Mouse (Mus musculus) intestine, embryonic 15.5 days (tissue): Measurements from ENCODE around the gene Arl5c. TPM values are rescaled to one million over a fixed set of nuclear protein-coding genes. Genes with fewer than 3 reads are reported as not detected.
A peak's percentile ranks its signal among the peaks of the same experiment; 100 is the strongest.

Experiments
- ATAC-seq: fragments of 200-750 bp; cut with Nextera tagmentation; 2 replicates; pipeline ENCODE4 v1.8.0; 2017; ENCODE audit warnings: moderate TSS enrichment, moderate library complexity
- H3K27ac ChIP-seq: fragments of 300-500 bp; sonication (generic); 2 replicates; pipeline ENCODE4 v1.5.1; 2015; ENCODE audit warnings: mild to moderate bottlenecking, inconsistent platforms
- H3K27me3 ChIP-seq: fragments of 300-500 bp; sonication (generic); replicated peaks from 2 replicates; pipeline ENCODE4 v1.6.1; 2015; ENCODE audit warnings: inconsistent platforms
- H3K36me3 ChIP-seq: fragments of 300-500 bp; sonication (generic); 2 replicates; pipeline ENCODE4 v1.6.1; 2015; ENCODE audit warnings: inconsistent platforms
- H3K4me1 ChIP-seq: fragments of 300-500 bp; sonication (generic); replicated peaks from 2 replicates; pipeline ENCODE4 v1.6.1; 2015; ENCODE audit warnings: inconsistent platforms
- H3K4me2 ChIP-seq: fragments of 300-500 bp; sonication (generic); replicated peaks from 2 replicates; pipeline ENCODE4 v1.6.1; 2015; ENCODE audit warnings: mild to moderate bottlenecking, inconsistent platforms
- H3K4me3 ChIP-seq: fragments of 300-500 bp; sonication (generic); replicated peaks from 2 replicates; pipeline ENCODE4 v1.5.1; 2015; ENCODE audit warnings: inconsistent platforms
- H3K9ac ChIP-seq: fragments of 300-500 bp; sonication (generic); 2 replicates; pipeline ENCODE4 v1.6.1; 2015; ENCODE audit warnings: inconsistent platforms
- H3K9me3 ChIP-seq: fragments of 300-500 bp; sonication (generic); 2 replicates; pipeline ENCODE4 v1.6.1; 2016; ENCODE audit warnings: inconsistent platforms
- WGBS: fragments of 180-500 bp; shearing (Covaris S2); methylation state at CpG from one replicate; pipeline ENCODE4 v1.1.7; 2015; 5-methylcytosine and 5-hydroxymethylcytosine counted together
- polyA plus RNA-seq: library from polyadenylated mRNA; unstranded; fragments of >200 nt; fragmentation: Nextera tagmentation; extraction: Ambion mirVana; gene quantifications from 2 replicates; pipeline ENCODE4 v1.2.1, GENCODE M21; 2015

The Arl5c gene
- polyA plus RNA-seq, 1 experiment from 2014 or later, result 7.6 TPM

- H3K4me1 ChIP-seq, result peaks cover 22% of the 10 kb centered on the region
- H3K36me3 ChIP-seq, result 0 out of 2 replicates have a peak, but pooled peaks cover 7% of the 10 kb centered on the region
- ATAC-seq, result no peak
- H3K4me3 ChIP-seq, result no peak overlapping the region
- 83% methylated on average over 6 of the region's 6 CpGs for WGBS
- no peaks in the 10 kb centered on the region for H3K27me3 ChIP-seq
- no peak overlapping the region for H3K4me2 ChIP-seq
- no peak overlapping the region for H3K9ac ChIP-seq
- no peak overlapping the region for H3K27ac ChIP-seq
- H3K9me3 ChIP-seq, result no peaks in the 10 kb centered on the region
These were observed 22.2 kb upstream of the Arl5c start for GRCm38 (mm10) chr11:98018222-98018621.

DNA sequence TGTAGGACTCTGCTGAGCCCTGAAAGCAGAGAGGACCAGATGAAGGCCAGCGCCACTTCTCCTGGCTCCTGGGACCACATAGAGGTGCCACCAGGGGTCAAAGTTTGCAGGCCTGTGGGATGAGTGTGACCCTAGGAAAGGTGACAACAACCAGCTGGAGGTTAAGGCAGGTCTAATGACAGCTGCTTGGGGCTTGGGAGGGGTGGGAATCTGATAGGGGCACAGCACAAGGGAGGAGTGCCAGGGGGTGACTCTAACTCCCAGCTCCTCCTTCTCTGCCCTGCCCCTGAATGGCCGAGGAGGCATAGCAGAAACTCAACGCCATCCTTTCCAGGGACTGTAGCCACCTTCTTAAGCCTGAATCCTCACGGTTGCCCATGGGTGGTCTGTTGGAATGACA, 20.8 kb upstream of the Arl5c start:
- no peak for ATAC-seq

GRCm38 (mm10) chr11:98016177-98016576, 20.2 kb upstream of the Arl5c start:
- H3K4me1 ChIP-seq, result peaks cover 10% of the 10 kb centered on the region
- no peaks in the 10 kb centered on the region for H3K27me3 ChIP-seq
- H3K4me3 ChIP-seq, result no peak overlapping the region
- no peak for ATAC-seq
- no peaks in the 10 kb centered on the region for H3K9me3 ChIP-seq
- no peak overlapping the region for H3K9ac ChIP-seq
- H3K4me2 ChIP-seq, result no peak overlapping the region
- 0 out of 2 replicates have a peak, but pooled peaks cover 7% of the 10 kb centered on the region for H3K36me3 ChIP-seq
- H3K27ac ChIP-seq, result no peak overlapping the region
- 85% methylated on average over 5 of the region's 5 CpGs for WGBS

More for the DNA sequence above, 20.8 kb upstream of the Arl5c start:
- Histone ChIP-seq H3K9ac (no peak overlapping the region), H3K4me1 (peaks cover 17% of the 10 kb centered on the region), H3K9me3 (no peaks in the 10 kb centered on the region), H3K27ac (no peak overlapping the region), H3K27me3 (no peaks in the 10 kb centered on the region), H3K4me3 (no peak overlapping the region), H3K36me3 (0 out of 2 replicates have a peak, but pooled peaks cover 7% of the 10 kb centered on the region), H3K4me2 (no peak overlapping the region)
- 71% methylated on average over 4 of the region's 4 CpGs for WGBS

- Histone ChIP-seq H3K36me3 (0 out of 2 replicates have a peak, but pooled peaks cover 7% of the 10 kb centered on the region), H3K27me3 (no peaks in the 10 kb centered on the region), H3K27ac (no peak overlapping the region), H3K9me3 (no peaks in the 10 kb centered on the region), H3K4me2 (no peak overlapping the region), H3K4me3 (no peak overlapping the region), H3K4me1 (0 out of 2 replicates have a peak, but pooled peaks cover 2% of the 10 kb centered on the region), H3K9ac (no peak overlapping the region)
- no peak for ATAC-seq
- WGBS, result 74% methylated on average over 10 of the region's 10 CpGs
These were observed 16.9 kb upstream of the Arl5c start for GRCm38 (mm10) chr11:98012831-98013230.

- Histone ChIP-seq H3K9ac (no peak overlapping the region), H3K27me3 (no peaks in the 10 kb centered on the region), H3K36me3 (0 out of 2 replicates have a peak, but pooled peaks cover 3% of the 10 kb centered on the region), H3K4me2 (no peak overlapping the region), H3K4me3 (no peak overlapping the region), H3K9me3 (no peaks in the 10 kb centered on the region), H3K4me1 (0 out of 2 replicates have a peak, but pooled peaks cover 2% of the 10 kb centered on the region), H3K27ac (no peak overlapping the region)
- WGBS, result 73% methylated on average over 9 of the region's 9 CpGs
- ATAC-seq, result no peak
These were observed 15.7 kb upstream of the Arl5c start for GRCm38 (mm10) chr11:98011716-98012115.

- H3K4me1 ChIP-seq, result peaks cover 8% of the 10 kb centered on the region; the same call in 1 of the 2 replicates
These were observed 12.1 kb upstream of the Arl5c start for GRCm38 (mm10) chr11:98008087-98008486.

GRCm38 (mm10) chr11:98005686-98006085, 9.7 kb upstream of the Arl5c start:
- H3K4me3 ChIP-seq, result no peak overlapping the region
- H3K27ac ChIP-seq, result no peak overlapping the region
- no peak for ATAC-seq
- peaks cover 7% of the 10 kb centered on the region for H3K27me3 ChIP-seq
- H3K4me2 ChIP-seq, result no peak overlapping the region
- no peak overlapping the region for H3K9ac ChIP-seq
- peaks cover 12% of the 10 kb centered on the region; the same call in 1 of the 2 replicates for H3K4me1 ChIP-seq
- H3K9me3 ChIP-seq, result no peaks in the 10 kb centered on the region; the same call in 1 of the 2 replicates
- 81% methylated on average over 10 of the region's 10 CpGs for WGBS
- H3K36me3 ChIP-seq, result no peaks in the 10 kb centered on the region; the same call in 1 of the 2 replicates

More at GRCm38 (mm10) chr11:98008087-98008486, 12.1 kb upstream of the Arl5c start:
- 78% methylated on average over 11 of the region's 11 CpGs for WGBS
- Histone ChIP-seq H3K9ac (no peak overlapping the region), H3K27me3 (no peaks in the 10 kb centered on the region), H3K9me3 (no peaks in the 10 kb centered on the region; the same call in 1 of the 2 replicates), H3K27ac (no peak overlapping the region), H3K36me3 (no peaks in the 10 kb centered on the region; the same call in 1 of the 2 replicates), H3K4me2 (no peak overlapping the region), H3K4me3 (no peak overlapping the region)
- no peak for ATAC-seq

DNA sequence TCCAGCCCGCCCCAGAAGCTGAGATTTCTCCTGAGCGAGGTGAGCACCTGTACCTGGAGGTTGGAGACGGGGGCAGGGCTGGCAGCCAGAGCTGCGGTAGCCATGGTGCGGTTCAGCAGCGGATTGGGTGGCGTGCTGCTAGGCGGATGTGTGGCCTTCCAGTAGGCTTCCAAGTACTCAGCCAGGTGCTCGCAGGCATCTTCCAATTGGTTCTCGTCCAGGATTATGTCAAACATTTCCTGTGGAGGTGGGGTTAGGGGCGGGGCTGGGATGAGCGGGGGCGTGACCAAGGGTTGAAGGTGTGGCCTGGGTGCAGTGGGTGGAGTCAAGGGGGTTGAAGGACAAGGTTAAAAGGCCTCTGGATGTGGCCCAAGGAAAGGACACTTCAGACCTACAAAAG, 9.1 kb upstream of the Arl5c start:
- H3K27me3 ChIP-seq, result peaks cover 7% of the 10 kb centered on the region
- 48% methylated on average over 13 of the region's 13 CpGs for WGBS

GRCm38 (mm10) chr11:98004161-98004560, 8.2 kb upstream of the Arl5c start:
- Histone ChIP-seq H3K36me3 (no peaks in the 10 kb centered on the region; the same call in 1 of the 2 replicates), H3K4me3 (no peak overlapping the region), H3K27ac (no peak overlapping the region), H3K4me2 (no peak overlapping the region), H3K4me1 (peaks cover 12% of the 10 kb centered on the region; the same call in 1 of the 2 replicates), H3K9me3 (no peaks in the 10 kb centered on the region; the same call in 1 of the 2 replicates), H3K27me3 (peaks cover 7% of the 10 kb centered on the region), H3K9ac (no peak overlapping the region)
- no peak for ATAC-seq
- 54% methylated on average over 8 of the region's 8 CpGs for WGBS

More for the DNA sequence above, 9.1 kb upstream of the Arl5c start:
- no peak overlapping the region for H3K9ac ChIP-seq
- no peaks in the 10 kb centered on the region; the same call in 1 of the 2 replicates for H3K9me3 ChIP-seq
- H3K36me3 ChIP-seq, result no peaks in the 10 kb centered on the region; the same call in 1 of the 2 replicates
- no peak overlapping the region for H3K27ac ChIP-seq
- no peak overlapping the region for H3K4me3 ChIP-seq
- H3K4me1 ChIP-seq, result peaks cover 12% of the 10 kb centered on the region; the same call in 1 of the 2 replicates
- H3K4me2 ChIP-seq, result peak overlapping the region; percentile 33; the same call in 1 of the 2 replicates
- peak; percentile 69 for ATAC-seq

DNA sequence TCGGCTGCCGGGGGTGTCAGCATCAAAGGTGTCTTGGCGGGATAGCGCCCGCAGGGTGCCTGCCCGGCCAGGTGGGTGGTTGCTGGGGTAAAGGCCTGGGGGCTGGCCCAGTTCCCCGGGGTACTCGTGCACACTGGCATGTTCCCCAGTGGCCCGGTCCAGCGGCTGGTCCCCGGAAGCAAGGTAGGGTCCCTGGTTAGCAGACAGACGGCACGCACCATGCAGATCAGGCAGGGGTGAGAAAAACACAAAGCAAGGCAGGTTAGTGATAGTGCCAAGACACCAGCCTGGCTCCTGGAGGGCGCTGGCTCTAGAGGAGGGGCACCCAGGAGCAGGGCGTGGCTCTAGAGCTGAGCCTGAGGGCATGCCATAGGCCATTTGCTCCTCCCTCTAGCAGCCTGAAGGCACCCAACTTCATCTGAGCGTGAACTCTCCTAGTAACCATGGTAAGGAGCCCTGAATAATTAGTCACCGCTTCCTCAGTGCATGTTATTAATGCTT, 7.2 kb upstream of the Arl5c start:
- no peak overlapping the region for H3K9ac ChIP-seq
- H3K4me3 ChIP-seq, result peak overlapping the region; percentile 19; the same call in 1 of the 2 replicates

DNA sequence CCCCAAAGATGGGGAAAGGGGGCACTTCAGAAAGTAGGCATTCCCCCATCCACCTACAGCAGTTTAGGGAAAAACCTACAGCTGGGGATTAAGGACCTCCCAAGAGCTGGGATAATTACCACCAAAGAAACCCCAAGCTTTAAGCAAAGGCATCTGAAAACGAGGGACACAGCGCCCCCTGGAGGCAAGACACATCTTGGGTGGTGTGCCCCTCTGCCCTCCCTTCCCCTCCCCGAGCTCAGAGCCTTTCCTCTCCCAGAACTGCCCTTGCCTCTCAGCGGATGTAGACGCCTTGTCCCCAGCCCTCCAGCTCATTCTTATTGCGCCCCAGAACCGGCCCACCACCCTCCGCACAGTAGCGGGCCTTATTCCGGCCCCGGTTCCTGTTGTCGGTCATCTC, 6.6 kb upstream of the Arl5c start:
- peaks cover 12% of the 10 kb centered on the region; the same call in 1 of the 2 replicates for H3K4me1 ChIP-seq
- peaks cover 7% of the 10 kb centered on the region for H3K27me3 ChIP-seq
- no peak for ATAC-seq
- H3K27ac ChIP-seq, result no peak overlapping the region
- 23% methylated on average over 12 of the region's 12 CpGs for WGBS
- no peak overlapping the region for H3K9ac ChIP-seq
- H3K4me2 ChIP-seq, result peak overlapping the region; percentile 48
- H3K9me3 ChIP-seq, result no peaks in the 10 kb centered on the region; the same call in 1 of the 2 replicates
- peak overlapping the region; percentile 19 for H3K4me3 ChIP-seq
- no peaks in the 10 kb centered on the region; the same call in 1 of the 2 replicates for H3K36me3 ChIP-seq

More for the DNA sequence above, 7.2 kb upstream of the Arl5c start:
- 45% methylated on average over 17 of the region's 17 CpGs for WGBS
- H3K27ac ChIP-seq, result no peak overlapping the region
- ATAC-seq, result peak; percentile 52; the same call in 1 of the 2 replicates
- H3K36me3 ChIP-seq, result no peaks in the 10 kb centered on the region; the same call in 1 of the 2 replicates
- H3K27me3 ChIP-seq, result peaks cover 7% of the 10 kb centered on the region
- H3K4me2 ChIP-seq, result peak overlapping the region; percentile 48
- no peaks in the 10 kb centered on the region; the same call in 1 of the 2 replicates for H3K9me3 ChIP-seq
- peaks cover 12% of the 10 kb centered on the region; the same call in 1 of the 2 replicates for H3K4me1 ChIP-seq

GRCm38 (mm10) chr11:98001986-98002385, 6.0 kb upstream of the Arl5c start:
- H3K4me1 ChIP-seq, result peaks cover 12% of the 10 kb centered on the region; the same call in 1 of the 2 replicates
- no peaks in the 10 kb centered on the region; the same call in 1 of the 2 replicates for H3K36me3 ChIP-seq
- 69% methylated on average over 6 of the region's 6 CpGs for WGBS

More at GRCm38 (mm10) chr11:98001986-98002385, 6.0 kb upstream of the Arl5c start:
- no peak for ATAC-seq
- Histone ChIP-seq H3K4me3 (no peak overlapping the region), H3K4me2 (no peak overlapping the region), H3K27me3 (peaks cover 7% of the 10 kb centered on the region), H3K27ac (no peak overlapping the region), H3K9me3 (no peaks in the 10 kb centered on the region; the same call in 1 of the 2 replicates), H3K9ac (no peak overlapping the region)
